Mouse (Mus musculus) small intestine, adult 2 months (tissue): Measurements from ENCODE around the gene Zfp641.

Experiments
- CTCF ChIP-seq: fragments of 200-500 bp; IDR thresholded peaks from 2 replicates; pipeline ENCODE4 v1.5.1; 2012; ENCODE audit warnings: low read depth, mild to moderate bottlenecking, control low read depth, inconsistent platforms, low read length, moderate library complexity, mixed read lengths; ENCODE audit not compliant: insufficient replicate concordance, insufficient read length; ENCODE audit errors: extremely low read depth
- POLR2A ChIP-seq: fragments of 200-500 bp; IDR thresholded peaks from 2 replicates; pipeline ENCODE4 v1.6.1; 2012; ENCODE audit warnings: low read depth, mild to moderate bottlenecking, control low read depth, inconsistent platforms, low read length, moderate library complexity

GRCm38 (mm10) chr15:98288566-98288965 is 7.4 kb downstream of the Zfp641 start:
- TF ChIP-seq POLR2A = no peak
- no peak for TF ChIP-seq CTCF
